ENCODE assay signal across 10 mouse cellular contexts in genomic region chr15:11605677-11606076, GRCm38 (mm10).
"Had no signal": no experiment of that assay in that cellular context is flagged by ENCODE, and none has a peak within 500 bp of the region (broad histone marks: within the 10 kb centered on the region; RNA-seq: fewer than 3 reads in every experiment).

No protein-coding gene starts in this region.

- DNase-seq: gastrocnemius, postnatal 25 days; heart, adult 18-20 months; heart, postnatal 10 days; heart, postnatal 4 days; kidney, adult 18-20 months; kidney, adult 8-10 months; kidney, postnatal 10 days; kidney, postnatal 25 days; kidney, postnatal 4 days; liver had no signal
